Mouse (Mus musculus): ENCODE measurements around the gene Kcnh5.

GRCm38 (mm10) chr12:75175931-75176565, 1.1 kb downstream of the Kcnh5 start:
- TF ChIP-seq CTCF (IDR thresholded peaks at IDR 0.05; ENCODE audit: low read depth, low read length) (no peak), POLR2A (IDR thresholded peaks at IDR 0.05; ENCODE audit: extremely low read depth, insufficient read depth, low read length) (no peak)
